ENCODE assay signal across 34 mouse cellular contexts in the genomic region with DNA sequence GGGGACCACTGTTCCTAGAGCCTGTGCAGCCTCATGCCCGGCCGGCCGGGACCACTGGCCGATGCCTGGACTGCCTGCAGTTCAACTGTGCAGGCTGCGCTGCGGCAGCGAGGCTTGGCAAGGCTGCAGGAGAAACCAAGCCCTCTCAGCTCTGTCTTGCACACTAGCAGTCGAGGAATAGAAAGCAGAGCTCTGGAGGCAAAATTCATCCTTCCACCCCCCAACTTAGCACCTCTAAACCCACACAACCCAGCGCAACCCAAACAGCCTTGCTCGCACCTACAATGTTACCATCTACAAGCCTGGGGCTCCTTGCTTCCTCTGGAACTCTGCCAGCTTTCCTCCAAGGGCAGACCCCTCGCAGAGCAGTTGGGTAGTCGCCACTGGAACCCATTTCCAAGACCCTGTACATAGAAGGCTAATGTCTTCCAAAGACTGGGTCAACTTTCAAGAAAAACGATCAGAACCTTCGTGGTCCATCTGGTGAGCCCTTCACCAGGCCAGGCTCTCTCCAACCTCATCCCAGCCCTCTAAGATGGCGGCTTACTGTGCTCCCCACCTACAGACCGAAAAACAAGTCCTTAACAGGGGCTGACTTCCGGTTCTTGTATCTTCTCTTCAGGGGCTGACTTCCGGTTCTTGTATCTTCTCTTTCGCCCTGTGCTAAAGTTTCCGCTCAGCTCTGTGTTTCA. TPM values are rescaled to one million over a fixed set of nuclear protein-coding genes. Genes with fewer than 3 reads are reported as not detected.
DNase-seq lines count a peak whose midpoint lies in the region; ATAC-seq and TF ChIP-seq lines count a peak whose summit lies in the region.
"Had no signal": no experiment of that assay in that cellular context is flagged by ENCODE, and none has a peak within 500 bp of the region (broad histone marks: within the 10 kb centered on the region; RNA-seq: fewer than 3 reads in every experiment).

No protein-coding gene starts in this region.

- intact Hi-C loops in left cerebral cortex, adult 2 months (cut with DNase I): no loop called here

- WGBS in forebrain, postnatal 0 days: 90% methylated on average over 20 of the region's 20 CpGs

- H3K4me2 ChIP-seq in forebrain, postnatal 0 days (ENCODE audit: low read depth): no peak overlapping the region
- H3K4me2 ChIP-seq: embryonic facial prominence, embryonic 13.5 days; forebrain, embryonic 15.5 days; hindbrain, embryonic 15.5 days; limb, embryonic 15.5 days; liver, embryonic 13.5 days; midbrain, embryonic 13.5 days; neural tube, embryonic 13.5 days had no signal

- no peak for ATAC-seq in forebrain, postnatal 0 days
- ATAC-seq: forebrain, embryonic 15.5 days; inflammation-experienced regulatory T-cells, adult 6 months; lung, postnatal 0 days; midbrain, embryonic 13.5 days had no signal

- TF ChIP-seq CTCF in left cerebral cortex, adult 2 months (IDR thresholded peaks at IDR 0.05): no peak
- no peak for TF ChIP-seq CTCF in forebrain, postnatal 0 days (IDR thresholded peaks at IDR 0.05; ENCODE audit: low read depth)

- H3K4me3 ChIP-seq in left cerebral cortex, adult 2 months: no peak overlapping the region
- H3K4me3 ChIP-seq in ES-E14 (ENCODE audit: insufficient read depth in 1 of 2, low read depth in 1 of 2, low read length in 2 of 2, poor library complexity in 1 of 2, severe bottlenecking in 1 of 2): peak overlapping the region; percentile 31 to 42
- H3K4me3 ChIP-seq in forebrain, postnatal 0 days (ENCODE audit: low read depth, low read length): no peak overlapping the region
- H3K4me3 ChIP-seq: embryonic facial prominence, embryonic 13.5 days; forebrain, embryonic 10.5 days; forebrain, embryonic 15.5 days; gastrocnemius, adult 2 months; hindbrain, embryonic 15.5 days; limb, embryonic 10.5 days; limb, embryonic 15.5 days; liver, embryonic 13.5 days; midbrain, embryonic 13.5 days; neural tube, embryonic 13.5 days had no signal

- no peaks in the 10 kb centered on the region for H3K27me3 ChIP-seq in forebrain, postnatal 0 days (ENCODE audit: insufficient read depth, low read length)
- H3K27me3 ChIP-seq: forebrain, embryonic 15.5 days; hindbrain, embryonic 15.5 days had no signal

- H3K9me3 ChIP-seq in ES-E14 (ENCODE audit: control insufficient read depth, insufficient read depth, low read depth, low read length): no peaks in the 10 kb centered on the region
- H3K9me3 ChIP-seq in forebrain, postnatal 0 days (ENCODE audit: low read length): no peaks in the 10 kb centered on the region
- H3K9me3 ChIP-seq: embryonic facial prominence, embryonic 13.5 days; forebrain, embryonic 15.5 days; hindbrain, embryonic 15.5 days; limb, embryonic 10.5 days; limb, embryonic 15.5 days; liver, embryonic 13.5 days; midbrain, embryonic 13.5 days; neural tube, embryonic 13.5 days had no signal

- peak; percentile 20 to 69 for DNase-seq in frontal cortex, adult 2 months (ENCODE audit: extremely low spot score in 1 of 2, low spot score in 1 of 2)
- no peak for DNase-seq in frontal cortex, postnatal 10 days (ENCODE audit: low spot score in 2 of 2)
- DNase-seq in left cerebral cortex, adult 18-20 months (ENCODE audit: low spot score in 2 of 2): peak; percentile 34 to 55
- DNase-seq in left cerebral cortex, adult 2 months (ENCODE audit: extremely low spot score in 1 of 2, low spot score in 2 of 2): no peak
- no peak for DNase-seq in ES-E14 (ENCODE audit: low read depth, low spot score)
- peak; percentile 33 for DNase-seq in ZHBTc4 (ENCODE audit: low read depth, low spot score)
- no peak for DNase-seq in gastrocnemius, postnatal 10 days
- DNase-seq in forebrain, postnatal 0 days: no peak
- DNase-seq: adrenal gland, postnatal 14 days; B cell, adult 2 months; gastrocnemius, adult 2 months; kidney, adult 18-20 months; liver, embryonic 13.5 days; lung, adult 18-20 months; right cerebral cortex, postnatal 14 days; spleen, adult 18-20 months had no signal

- in situ Hi-C loops in ES-E14 (cut with MboI; ENCODE audit: low sequenced_read_pairs in 2 of 2, unreplicated experiment in 2 of 2): no loop called here

- H3K9ac ChIP-seq in ES-E14 (ENCODE audit: insufficient read depth, low read depth, low read length, poor library complexity, severe bottlenecking): peak overlapping the region; percentile 38; the same call in 1 of the 2 replicates
- no peak overlapping the region for H3K9ac ChIP-seq in forebrain, postnatal 0 days
- H3K9ac ChIP-seq: embryonic facial prominence, embryonic 13.5 days; forebrain, embryonic 15.5 days; hindbrain, embryonic 15.5 days; limb, embryonic 15.5 days; liver, embryonic 13.5 days; midbrain, embryonic 13.5 days; neural tube, embryonic 13.5 days had no signal

- no peak overlapping the region for H3K27ac ChIP-seq in left cerebral cortex, adult 2 months
- no peak overlapping the region for H3K27ac ChIP-seq in ES-E14 (ENCODE audit: insufficient read depth, low read depth, low read length, poor library complexity, severe bottlenecking)
- H3K27ac ChIP-seq in forebrain, postnatal 0 days (ENCODE audit: low read depth, low read length): no peak overlapping the region
- H3K27ac ChIP-seq: embryonic facial prominence, embryonic 13.5 days; forebrain, embryonic 10.5 days; forebrain, embryonic 15.5 days; gastrocnemius, adult 2 months; hindbrain, embryonic 15.5 days; limb, embryonic 15.5 days; liver, embryonic 13.5 days; macrophage; midbrain, embryonic 13.5 days; neural tube, embryonic 13.5 days had no signal

- no peaks in the 10 kb centered on the region for H3K36me3 ChIP-seq in ES-E14 (ENCODE audit: control insufficient read depth, insufficient read depth, low read length, poor library complexity, severe bottlenecking)
- H3K36me3 ChIP-seq in forebrain, postnatal 0 days (ENCODE audit: insufficient read depth): no peaks in the 10 kb centered on the region
- H3K36me3 ChIP-seq: embryonic facial prominence, embryonic 13.5 days; forebrain, embryonic 10.5 days; forebrain, embryonic 15.5 days; G1E; hindbrain, embryonic 15.5 days; limb, embryonic 10.5 days; limb, embryonic 15.5 days; liver, embryonic 13.5 days; midbrain, embryonic 13.5 days; neural tube, embryonic 13.5 days had no signal

- H3K4me1 ChIP-seq in ES-E14 (ENCODE audit: control insufficient read depth in 2 of 2, insufficient read depth in 2 of 2, low read length in 2 of 2, poor library complexity in 1 of 2): peaks cover 2 to 4% of the 10 kb centered on the region in 2 experiments; a peak in 2 of 4 replicates
- H3K4me1 ChIP-seq in forebrain, postnatal 0 days (ENCODE audit: insufficient read depth): peaks cover 3% of the 10 kb centered on the region; the same call in 1 of the 2 replicates
- H3K4me1 ChIP-seq: liver, embryonic 13.5 days had no signal

TF ChIP-seq in ES-E14, 5 proteins besides CTCF, POLR2A, EP300 and RAD21:
- no peak for TF ChIP-seq CHD2 (IDR thresholded peaks at IDR 0.05; ENCODE audit: low read depth, low read length)
- no peak for TF ChIP-seq ZNF384 (IDR thresholded peaks at IDR 0.05; ENCODE audit: low read depth, low read length)
- no peak for TF ChIP-seq MAFK (IDR thresholded peaks at IDR 0.05; ENCODE audit: insufficient read depth, low read depth, low read length)
- no peak for TF ChIP-seq ZC3H11A (IDR thresholded peaks at IDR 0.05; ENCODE audit: borderline replicate concordance, low read depth, low read length)
- no peak for TF ChIP-seq HCFC1 (IDR thresholded peaks at IDR 0.05; ENCODE audit: borderline replicate concordance, insufficient read depth, low read length)

RNA-seq across cellular contexts. Expression of a gene that starts 1.6 kb away (rescaled TPM):
- polyA plus RNA-seq in frontal cortex, adult 2 months (2012; rRNA removed): 0.15 and 0.88 TPM in 2 replicates
- total RNA-seq in left cerebral cortex, adult 18-20 months (2021): 1 to 10 TPM; 2.5 TPM
- total RNA-seq in left cerebral cortex, adult 2 months (2021): 1 to 10 TPM; 3.5 to 4.0 TPM
- 1.1 and 1.7 TPM in 2 replicates for total RNA-seq in ES-E14 (2012; rRNA removed)
- total RNA-seq in gastrocnemius, postnatal 10 days (2021): under 1 TPM; 0.28 to 0.47 TPM
- 0.71 and 1.5 TPM in 2 replicates for total RNA-seq in forebrain, postnatal 0 days (2014; rRNA removed)
- polyA plus RNA-seq in forebrain, postnatal 0 days (2015; fragmentation: Nextera tagmentation; extraction: Ambion mirVana): 0.21 and 0.33 TPM in 2 replicates
- total RNA-seq: common myeloid progenitor, adult 5-6 weeks; hematopoietic stem cell, adult 5-6 weeks; megakaryocyte-erythroid progenitor cell, adult 5-6 weeks had no signal
- polyA plus RNA-seq: embryonic facial prominence, embryonic 13.5 days; forebrain, embryonic 10.5 days; G1E; heart, embryonic 16.5 days; hindbrain, embryonic 15.5 days; inflammation-experienced regulatory T-cells, adult 6 months; kidney, embryonic 16.5 days; limb, embryonic 10.5 days; liver, embryonic 13.5 days; macrophage; midbrain, embryonic 13.5 days; neural tube, embryonic 13.5 days; stomach, embryonic 16.5 days had no signal

RNA-seq across cellular contexts. Expression of a gene that starts 4.6 kb away (rescaled TPM):
- 62.3 and 64.7 TPM in 2 replicates for polyA plus RNA-seq in frontal cortex, adult 2 months (2012; rRNA removed)
- 100 to 1,000 TPM; 139 to 154 TPM for total RNA-seq in left cerebral cortex, adult 18-20 months (2021)
- 100 to 1,000 TPM; 137 to 142 TPM for total RNA-seq in left cerebral cortex, adult 2 months (2021)
- 8.8 and 9.5 TPM in 2 replicates for total RNA-seq in ES-E14 (2012; rRNA removed)
- 1 to 10 TPM; 6.0 to 7.7 TPM for total RNA-seq in gastrocnemius, postnatal 10 days (2021)
- 27.4 and 29.6 TPM in 2 replicates for total RNA-seq in forebrain, postnatal 0 days (2014; rRNA removed)
- polyA plus RNA-seq in forebrain, postnatal 0 days (2015; fragmentation: Nextera tagmentation; extraction: Ambion mirVana): 13.6 and 17.4 TPM in 2 replicates
- total RNA-seq: common myeloid progenitor, adult 5-6 weeks; hematopoietic stem cell, adult 5-6 weeks; megakaryocyte-erythroid progenitor cell, adult 5-6 weeks had no signal
- polyA plus RNA-seq: G1E, macrophage had no signal

Comparison
In these comparisons a context has a peak if more than half of its experiments do, and no peak if none do; other contexts are left out.
1. DNase-seq: peak in frontal cortex, adult 2 months (2 of 2), left cerebral cortex, adult 18-20 months (2 of 2) and ZHBTc4 (single experiment); none in frontal cortex, postnatal 10 days (0 of 2), left cerebral cortex, adult 2 months (0 of 2), ES-E14 (single experiment), gastrocnemius, postnatal 10 days (single experiment) and forebrain, postnatal 0 days (single experiment).
2. H3K4me3 ChIP-seq: peak in ES-E14 (2 of 2); none in left cerebral cortex, adult 2 months (single experiment) and forebrain, postnatal 0 days (single experiment).